ENCODE assay signal across 13 mouse cellular contexts in genomic region chr11:6900357-6900756, GRCm38 (mm10).
DNase-seq lines count a peak whose midpoint lies in the region; ATAC-seq and TF ChIP-seq lines count a peak whose summit lies in the region.
"Had no signal": no experiment of that assay in that cellular context is flagged by ENCODE, and none has a peak within 500 bp of the region (broad histone marks: within the 10 kb centered on the region; RNA-seq: fewer than 3 reads in every experiment).

No protein-coding gene starts in this region.

- H3K9ac ChIP-seq in lung, embryonic 16.5 days (ENCODE audit: low read length): no peak overlapping the region
- no peak overlapping the region for H3K9ac ChIP-seq in lung, postnatal 0 days (replicated peaks; ENCODE audit: low read depth)
- H3K9ac ChIP-seq in forebrain, embryonic 12.5 days: no peak overlapping the region
- no peak overlapping the region for H3K9ac ChIP-seq in neural tube, embryonic 14.5 days (replicated peaks; ENCODE audit: low read depth, low read length)
- H3K9ac ChIP-seq: liver, postnatal 0 days had no signal

- no peak for TF ChIP-seq CTCF in lung, postnatal 0 days (IDR thresholded peaks at IDR 0.05)
- TF ChIP-seq CTCF in kidney, adult 2 months (conservative IDR thresholded peaks at IDR 0.05; ENCODE audit: insufficient read depth, insufficient read length, low read depth, low read length): no peak

- no peaks in the 10 kb centered on the region for H3K9me3 ChIP-seq in lung, embryonic 16.5 days (ENCODE audit: control insufficient read depth, low read length)
- H3K9me3 ChIP-seq in lung, postnatal 0 days (ENCODE audit: low read length): no peaks in the 10 kb centered on the region
- H3K9me3 ChIP-seq in forebrain, embryonic 12.5 days: no peaks in the 10 kb centered on the region
- H3K9me3 ChIP-seq in limb, embryonic 10.5 days (replicated peaks): no peaks in the 10 kb centered on the region
- H3K9me3 ChIP-seq in neural tube, embryonic 14.5 days (ENCODE audit: control insufficient read depth, low read length): no peaks in the 10 kb centered on the region
- H3K9me3 ChIP-seq: heart, embryonic 10.5 days had no signal

- no peak for TF ChIP-seq EP300 in lung, postnatal 0 days (IDR thresholded peaks at IDR 0.05)

- H3K36me3 ChIP-seq in lung, embryonic 16.5 days (ENCODE audit: control insufficient read depth, insufficient read depth, low read length): no peaks in the 10 kb centered on the region
- H3K36me3 ChIP-seq in lung, postnatal 0 days (ENCODE audit: insufficient read depth, low read length): no peaks in the 10 kb centered on the region
- no peaks in the 10 kb centered on the region for H3K36me3 ChIP-seq in forebrain, embryonic 12.5 days (replicated peaks)
- H3K36me3 ChIP-seq in limb, embryonic 10.5 days: no peaks in the 10 kb centered on the region
- no peaks in the 10 kb centered on the region for H3K36me3 ChIP-seq in neural tube, embryonic 14.5 days (ENCODE audit: control insufficient read depth, insufficient read depth, low read length)
- H3K36me3 ChIP-seq in kidney, adult 2 months (ENCODE audit: control insufficient read depth, insufficient read depth, low read length): no peaks in the 10 kb centered on the region
- H3K36me3 ChIP-seq: heart, embryonic 10.5 days had no signal

- TF ChIP-seq POLR2A in kidney, adult 2 months (IDR thresholded peaks at IDR 0.05; ENCODE audit: low read depth, low read length): no peak

- H3K27me3 ChIP-seq in lung, embryonic 16.5 days (ENCODE audit: control insufficient read depth, insufficient read depth, low read depth, low read length): no peaks in the 10 kb centered on the region
- no peaks in the 10 kb centered on the region for H3K27me3 ChIP-seq in lung, postnatal 0 days (replicated peaks; ENCODE audit: insufficient read depth, low read length)
- 0 out of 2 replicates have a peak, but pooled peaks cover 9% of the 10 kb centered on the region for H3K27me3 ChIP-seq in forebrain, embryonic 12.5 days
- no peaks in the 10 kb centered on the region for H3K27me3 ChIP-seq in limb, embryonic 10.5 days (ENCODE audit: low read depth, poor library complexity, severe bottlenecking)
- no peaks in the 10 kb centered on the region for H3K27me3 ChIP-seq in neural tube, embryonic 14.5 days (ENCODE audit: control insufficient read depth, insufficient read depth, low read length)
- H3K27me3 ChIP-seq in kidney, adult 2 months (replicated peaks; ENCODE audit: control insufficient read depth, insufficient read depth, low read length): no peaks in the 10 kb centered on the region

- no peak overlapping the region for H3K4me2 ChIP-seq in lung, embryonic 16.5 days (ENCODE audit: low read depth, low read length)
- H3K4me2 ChIP-seq in lung, postnatal 0 days (replicated peaks; ENCODE audit: low read depth, low read length): no peak overlapping the region
- peak overlapping the region; percentile 8 for H3K4me2 ChIP-seq in forebrain, embryonic 12.5 days
- no peak overlapping the region for H3K4me2 ChIP-seq in neural tube, embryonic 14.5 days (ENCODE audit: low read depth, low read length)

- no peak for ATAC-seq in lung, embryonic 16.5 days (ENCODE audit: low read depth)
- ATAC-seq in lung, postnatal 0 days: no peak
- ATAC-seq in forebrain, embryonic 12.5 days (ENCODE audit: low FRiP score): peak; percentile 39; the same call in 1 of the 2 replicates
- peak; percentile 9; the same call in 1 of the 2 replicates for ATAC-seq in neural tube, embryonic 14.5 days (ENCODE audit: low read depth)
- ATAC-seq: liver, postnatal 0 days had no signal

- H3K27ac ChIP-seq in lung, embryonic 16.5 days (ENCODE audit: low read length): peak overlapping the region; percentile 18; the same call in 1 of the 2 replicates
- H3K27ac ChIP-seq in lung, postnatal 0 days (ENCODE audit: low read length): no peak overlapping the region
- 0 out of 2 replicates have a peak overlapping the region, but pooled peaks have one; percentile 36 for H3K27ac ChIP-seq in forebrain, embryonic 12.5 days
- H3K27ac ChIP-seq in limb, embryonic 10.5 days: peak overlapping the region; percentile 66; the same call in 1 of the 2 replicates
- H3K27ac ChIP-seq in neural tube, embryonic 14.5 days (ENCODE audit: low read depth, low read length): no peak overlapping the region; the same call in 1 of the 2 replicates
- no peak overlapping the region for H3K27ac ChIP-seq in kidney, adult 2 months (ENCODE audit: insufficient read depth, low read depth, low read length)
- H3K27ac ChIP-seq: gastrocnemius, adult 2 months; heart, embryonic 10.5 days; kidney, postnatal 0 days had no signal

- no peak overlapping the region for H3K4me3 ChIP-seq in lung, embryonic 16.5 days (ENCODE audit: low read length)
- H3K4me3 ChIP-seq in lung, postnatal 0 days (ENCODE audit: low read depth, low read length): no peak overlapping the region
- H3K4me3 ChIP-seq in forebrain, embryonic 12.5 days (replicated peaks): no peak overlapping the region
- no peak overlapping the region for H3K4me3 ChIP-seq in limb, embryonic 10.5 days
- no peak overlapping the region for H3K4me3 ChIP-seq in neural tube, embryonic 14.5 days (ENCODE audit: low read depth, low read length)
- no peak overlapping the region for H3K4me3 ChIP-seq in kidney, adult 2 months (ENCODE audit: insufficient read depth, low read depth, low read length)
- H3K4me3 ChIP-seq: gastrocnemius, adult 2 months; heart, embryonic 10.5 days had no signal

- peaks cover 4% of the 10 kb centered on the region; the same call in 1 of the 2 replicates for H3K4me1 ChIP-seq in lung, embryonic 16.5 days (replicated peaks; ENCODE audit: control insufficient read depth, insufficient read depth, low read length)
- H3K4me1 ChIP-seq in lung, postnatal 0 days (ENCODE audit: insufficient read depth, low read depth, low read length): no peaks in the 10 kb centered on the region
- H3K4me1 ChIP-seq in forebrain, embryonic 12.5 days: peaks cover 21% of the 10 kb centered on the region
- peaks cover 23% of the 10 kb centered on the region for H3K4me1 ChIP-seq in limb, embryonic 10.5 days
- H3K4me1 ChIP-seq in neural tube, embryonic 14.5 days (ENCODE audit: control insufficient read depth, insufficient read depth, low read length): no peaks in the 10 kb centered on the region
- peaks cover 7% of the 10 kb centered on the region; the same call in 1 of the 2 replicates for H3K4me1 ChIP-seq in kidney, adult 2 months (ENCODE audit: control insufficient read depth, insufficient read depth, low read length)

- no peak for DNase-seq in lung, postnatal 0 days (ENCODE audit: low spot score)
- DNase-seq in limb, embryonic 10.5 days (ENCODE audit: low spot score): no peak
- no peak for DNase-seq in testis, postnatal 10 days (ENCODE audit: low spot score)
- DNase-seq in kidney, adult 2 months: no peak
- DNase-seq: adrenal gland, postnatal 36 days; gastrocnemius, adult 2 months; layer of hippocampus, adult 9-11 months; liver, postnatal 0 days had no signal

- 55% methylated on average over 12 of the region's 12 CpGs for WGBS in lung, embryonic 16.5 days
- 59% methylated on average over 12 of the region's 12 CpGs for WGBS in lung, postnatal 0 days
- WGBS in forebrain, embryonic 12.5 days: 21% methylated on average over 12 of the region's 12 CpGs
- WGBS in limb, embryonic 10.5 days: 73% methylated on average over 12 of the region's 12 CpGs
- 45% methylated on average over 12 of the region's 12 CpGs for whole genome bisulfite sequencing in neural tube, embryonic 14.5 days
- WGBS in kidney, adult 2 months: 68% methylated on average over 12 of the region's 12 CpGs

Comparison
In these comparisons a context has a peak if more than half of its experiments do, and no peak if none do; other contexts are left out.
1. H3K27ac ChIP-seq: peak in lung, embryonic 16.5 days (single experiment), forebrain, embryonic 12.5 days (single experiment) and limb, embryonic 10.5 days (single experiment); none in lung, postnatal 0 days (single experiment), neural tube, embryonic 14.5 days (single experiment) and kidney, adult 2 months (single experiment).
2. ATAC-seq: peak in forebrain, embryonic 12.5 days (single experiment) and neural tube, embryonic 14.5 days (single experiment); none in lung, embryonic 16.5 days (single experiment) and lung, postnatal 0 days (single experiment).